Mouse (Mus musculus) hindbrain, embryonic 11.5 days (tissue): ENCODE measurements around the gene Gm20388. TPM values are rescaled to one million over a fixed set of nuclear protein-coding genes. Genes with fewer than 3 reads are reported as not detected.

Experiments
- ATAC-seq: fragments of 200-750 bp; cut with Nextera tagmentation; 2 replicates; pipeline ENCODE4 v1.8.0; 2017; ENCODE audit warnings: mild to moderate bottlenecking, moderate TSS enrichment, moderate library complexity; ENCODE audit not compliant: low FRiP score
- DNase-seq: peaks from one replicate; pipeline ENCODE4 v3.0.0-alpha.2; 2015; ENCODE audit warnings: low spot score
- H3K27ac ChIP-seq: fragments of 300-500 bp; sonication (generic); 2 replicates; pipeline ENCODE4 v1.5.1; 2014; ENCODE audit warnings: mild to moderate bottlenecking, low read depth, low read length
- H3K27me3 ChIP-seq: fragments of 300-500 bp; sonication (generic); 2 replicates; pipeline ENCODE4 v1.6.1; 2014; ENCODE audit warnings: mild to moderate bottlenecking, low read length, moderate library complexity, mixed read lengths; ENCODE audit not compliant: control insufficient read depth, insufficient read depth
- H3K36me3 ChIP-seq: fragments of 300-500 bp; sonication (generic); 2 replicates; pipeline ENCODE4 v1.6.1; 2014; ENCODE audit warnings: mild to moderate bottlenecking, low read length, moderate library complexity, mixed read lengths; ENCODE audit not compliant: control insufficient read depth, insufficient read depth
- H3K4me1 ChIP-seq: fragments of 300-500 bp; sonication (generic); replicated peaks from 2 replicates; pipeline ENCODE4 v1.6.1; 2014; ENCODE audit warnings: low read length, mixed read lengths; ENCODE audit not compliant: control insufficient read depth, insufficient read depth
- H3K4me2 ChIP-seq: fragments of 300-500 bp; sonication (generic); replicated peaks from 2 replicates; pipeline ENCODE4 v1.6.1; 2014; ENCODE audit warnings: mild to moderate bottlenecking, low read depth, low read length
- H3K4me3 ChIP-seq: fragments of 300-500 bp; sonication (generic); 2 replicates; pipeline ENCODE4 v1.5.1; 2014; ENCODE audit warnings: low read depth, low read length
- H3K9ac ChIP-seq: fragments of 300-500 bp; sonication (generic); 2 replicates; pipeline ENCODE4 v1.6.1; 2014; ENCODE audit warnings: low read depth, low read length
- H3K9me3 ChIP-seq: fragments of 300-500 bp; sonication (generic); 2 replicates; pipeline ENCODE4 v1.6.1; 2016; ENCODE audit warnings: low read length; ENCODE audit not compliant: control insufficient read depth
- WGBS: fragments of 180-500 bp; shearing (Covaris S2); extraction: QIAGEN DNeasy Blood & Tissue Kit; methylation state at CpG from one replicate; pipeline ENCODE4 v1.1.7; 2014; 5-methylcytosine and 5-hydroxymethylcytosine counted together
- polyA plus RNA-seq: library from polyadenylated mRNA; unstranded; fragments of >200 nt; fragmentation: Nextera tagmentation; extraction: Ambion mirVana; gene quantifications from 2 replicates; pipeline ENCODE4 v1.2.1, GENCODE M21; 2014

Gene Gm20388
- polyA plus RNA-seq, 1 experiment from 2014 or later, result 11.8 TPM

DNA sequence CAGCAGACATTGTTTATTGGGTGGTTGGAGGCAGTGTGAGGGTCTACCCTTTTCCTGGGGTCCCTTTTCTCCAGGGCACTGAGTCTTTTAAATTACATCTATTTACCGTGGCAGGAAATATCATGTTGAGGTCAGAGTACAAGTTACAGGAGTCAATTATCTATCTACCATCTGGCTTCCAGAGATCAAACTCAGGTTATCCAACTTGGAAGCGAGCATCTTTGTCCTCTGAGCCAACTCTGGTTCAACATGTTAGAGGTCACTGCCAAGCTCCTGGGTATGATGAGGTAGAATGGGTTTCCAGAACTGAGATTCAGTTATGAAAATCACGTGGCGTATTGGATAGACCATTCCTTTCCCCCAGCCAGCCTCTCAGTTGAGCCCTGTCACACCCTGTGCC is 2944.5 kb downstream of the Gm20388 start:
- Histone ChIP-seq H3K4me2 (no peak overlapping the region), H3K4me1 (peaks cover 11% of the 10 kb centered on the region), H3K36me3 (no peaks in the 10 kb centered on the region), H3K9me3 (no peaks in the 10 kb centered on the region), H3K9ac (no peak overlapping the region), H3K4me3 (no peak overlapping the region), H3K27ac (no peak overlapping the region), H3K27me3 (no peaks in the 10 kb centered on the region)
- DNase-seq (no peak), ATAC-seq (no peak)
- 82% methylated on average over 4 of the region's 4 CpGs for WGBS

DNA sequence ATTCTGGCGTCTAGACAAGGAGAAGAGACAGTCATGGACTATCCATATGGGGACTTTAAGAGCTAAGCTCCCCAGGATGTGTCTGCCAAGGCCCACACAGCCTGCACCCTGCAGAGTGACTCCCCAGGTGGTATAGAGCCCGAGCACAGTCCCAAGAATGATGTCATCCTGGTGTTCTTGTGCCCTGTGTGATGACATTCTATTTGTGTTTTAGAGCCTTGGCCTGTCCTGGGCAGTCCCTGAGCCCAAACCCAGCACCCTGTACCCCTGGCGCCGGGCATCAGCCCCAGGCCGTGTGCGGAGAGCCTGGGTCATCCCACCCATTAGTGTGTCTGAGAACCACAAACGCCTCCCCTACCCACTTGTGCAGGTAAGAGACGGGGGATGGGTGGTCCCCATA is 2945.6 kb downstream of the Gm20388 start:
- H3K36me3 ChIP-seq, result no peaks in the 10 kb centered on the region
- no peaks in the 10 kb centered on the region for H3K27me3 ChIP-seq

GRCm38 (mm10) chr8:122859843-122860242 is 2949.2 kb downstream of the Gm20388 start:
- Histone ChIP-seq H3K36me3 (no peaks in the 10 kb centered on the region), H3K9ac (no peak overlapping the region), H3K4me1 (no peaks in the 10 kb centered on the region), H3K4me2 (no peak overlapping the region), H3K27ac (no peak overlapping the region), H3K4me3 (no peak overlapping the region), H3K9me3 (no peaks in the 10 kb centered on the region), H3K27me3 (no peaks in the 10 kb centered on the region)
- 61% methylated on average over 13 of the region's 13 CpGs for WGBS
- ATAC-seq (no peak), DNase-seq (no peak)

More for the DNA sequence above, 2945.6 kb downstream of the Gm20388 start:
- Histone ChIP-seq H3K4me3 (no peak overlapping the region), H3K9ac (no peak overlapping the region), H3K27ac (no peak overlapping the region), H3K4me1 (peaks cover 11% of the 10 kb centered on the region), H3K9me3 (no peaks in the 10 kb centered on the region), H3K4me2 (no peak overlapping the region)
- ATAC-seq (no peak), DNase-seq (no peak)
- 84% methylated on average over 8 of the region's 8 CpGs for WGBS

- ATAC-seq (peak; percentile 35; the same call in 1 of the 2 replicates), DNase-seq (peak; percentile 24)
These were observed 2954.1 kb downstream of the Gm20388 start for GRCm38 (mm10) chr8:122864719-122865129.

DNA sequence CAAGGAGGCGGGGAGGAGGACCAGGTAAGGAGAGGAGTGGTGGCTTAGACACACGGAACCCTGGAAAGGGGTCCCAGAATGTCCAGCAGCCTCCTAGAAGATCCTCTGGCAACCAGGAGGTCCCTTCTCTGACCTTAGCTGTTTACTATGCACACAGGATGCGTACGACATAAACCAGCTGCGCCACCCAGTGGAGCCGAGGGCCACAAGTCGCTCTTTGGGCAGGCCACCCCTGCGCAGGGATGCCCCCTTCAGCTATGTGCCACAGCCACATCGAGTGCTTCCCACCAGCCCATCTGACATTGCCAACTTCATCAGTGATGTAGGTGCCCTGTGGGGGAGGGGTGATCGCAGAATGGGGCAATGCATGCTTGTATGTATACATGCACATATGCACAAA is 2954.8 kb downstream of the Gm20388 start:
- no peaks in the 10 kb centered on the region for H3K36me3 ChIP-seq
- peak overlapping the region; percentile 36; the same call in 1 of the 2 replicates for H3K4me2 ChIP-seq
- no peak overlapping the region for H3K4me3 ChIP-seq
- no peaks in the 10 kb centered on the region for H3K9me3 ChIP-seq
- DNase-seq (peak; percentile 34), ATAC-seq (0 out of 2 replicates have a peak, but pooled peaks have one; percentile 38)
- H3K4me1 ChIP-seq, result no peaks in the 10 kb centered on the region
- H3K27ac ChIP-seq, result no peak overlapping the region
- WGBS, result 60% methylated on average over 10 of the region's 10 CpGs
- H3K9ac ChIP-seq, result no peak overlapping the region
- H3K27me3 ChIP-seq, result no peaks in the 10 kb centered on the region

More at GRCm38 (mm10) chr8:122864719-122865129, 2954.1 kb downstream of the Gm20388 start:
- H3K4me3 ChIP-seq, result peak overlapping the region; percentile 14; the same call in 1 of the 2 replicates
- H3K4me1 ChIP-seq, result no peaks in the 10 kb centered on the region
- no peaks in the 10 kb centered on the region for H3K9me3 ChIP-seq
- 51% methylated on average over 26 of the region's 26 CpGs for WGBS
- H3K36me3 ChIP-seq, result no peaks in the 10 kb centered on the region
- H3K27me3 ChIP-seq, result no peaks in the 10 kb centered on the region
- H3K27ac ChIP-seq, result no peak overlapping the region
- peak overlapping the region; percentile 15; the same call in 1 of the 2 replicates for H3K9ac ChIP-seq
- peak overlapping the region; percentile 36 for H3K4me2 ChIP-seq

DNA sequence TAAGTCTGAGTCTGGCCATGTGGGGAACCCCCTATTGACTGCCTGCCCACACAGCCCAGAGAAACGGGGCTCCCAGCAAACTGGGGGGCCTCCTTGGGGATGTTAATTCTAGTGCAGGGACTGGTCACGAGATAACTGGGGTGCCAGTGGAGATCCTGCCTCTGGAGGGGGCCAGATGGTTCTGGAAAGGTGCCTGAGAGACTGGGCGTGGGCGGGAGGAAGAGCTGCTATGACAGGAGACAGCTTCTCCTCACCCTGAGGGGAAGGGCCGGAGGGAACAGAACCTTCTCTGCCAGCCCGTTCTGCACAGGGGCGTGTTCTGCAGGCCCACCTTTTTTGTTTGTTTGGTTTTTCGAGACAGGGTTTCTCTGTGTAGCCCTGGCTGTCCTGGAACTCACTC is 2955.6 kb downstream of the Gm20388 start:
- no peak for ATAC-seq
- no peak for DNase-seq
- H3K4me3 ChIP-seq, result no peak overlapping the region
- 80% methylated on average over 8 of the region's 8 CpGs for WGBS
- H3K4me1 ChIP-seq, result no peaks in the 10 kb centered on the region
- H3K36me3 ChIP-seq, result no peaks in the 10 kb centered on the region
- H3K9ac ChIP-seq, result no peak overlapping the region
- no peak overlapping the region for H3K27ac ChIP-seq
- H3K27me3 ChIP-seq, result no peaks in the 10 kb centered on the region
- H3K4me2 ChIP-seq, result no peak overlapping the region
- no peaks in the 10 kb centered on the region for H3K9me3 ChIP-seq

DNA sequence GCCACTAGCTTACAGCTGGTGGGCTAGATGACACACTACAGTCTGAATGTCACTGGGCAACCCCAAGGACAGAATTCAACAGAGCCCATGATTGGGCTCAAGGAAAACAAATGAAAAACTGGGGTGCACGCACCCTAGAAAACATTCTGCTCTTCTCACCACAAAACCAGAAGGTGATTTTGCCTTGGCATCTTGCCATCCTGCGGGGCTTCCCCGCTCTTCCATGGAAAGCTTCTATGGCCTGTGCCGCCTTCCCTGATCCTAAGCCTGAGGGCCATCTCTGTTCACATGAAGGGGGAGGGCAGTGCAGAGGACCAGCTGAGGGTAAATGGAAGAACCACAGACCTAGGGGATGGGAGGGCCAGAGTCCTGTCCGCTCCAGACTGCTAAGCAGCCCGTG is 2957.3 kb downstream of the Gm20388 start:
- Histone ChIP-seq H3K9me3 (no peaks in the 10 kb centered on the region), H3K4me1 (no peaks in the 10 kb centered on the region), H3K4me2 (no peak overlapping the region), H3K36me3 (no peaks in the 10 kb centered on the region), H3K9ac (no peak overlapping the region), H3K27me3 (no peaks in the 10 kb centered on the region), H3K27ac (no peak overlapping the region), H3K4me3 (no peak overlapping the region)
- DNase-seq (no peak), ATAC-seq (no peak)
- WGBS, result 86% methylated on average over 6 of the region's 6 CpGs

- Histone ChIP-seq H3K4me1 (no peaks in the 10 kb centered on the region), H3K4me3 (no peak overlapping the region), H3K27me3 (no peaks in the 10 kb centered on the region), H3K4me2 (peak overlapping the region; percentile 19; the same call in 1 of the 2 replicates), H3K27ac (no peak overlapping the region), H3K9me3 (no peaks in the 10 kb centered on the region), H3K9ac (no peak overlapping the region), H3K36me3 (no peaks in the 10 kb centered on the region)
- DNase-seq (peak; percentile 31), ATAC-seq (no peak)
- 14% methylated on average over 31 of the region's 31 CpGs for WGBS
These were observed 2959.8 kb downstream of the Gm20388 start for GRCm38 (mm10) chr8:122870377-122870863.

- no peak for DNase-seq
- H3K9me3 ChIP-seq, result no peaks in the 10 kb centered on the region
- H3K4me3 ChIP-seq, result no peak overlapping the region
- H3K27me3 ChIP-seq, result no peaks in the 10 kb centered on the region
- H3K4me1 ChIP-seq, result no peaks in the 10 kb centered on the region
- ATAC-seq, result no peak
- no peak overlapping the region for H3K4me2 ChIP-seq
- H3K9ac ChIP-seq, result no peak overlapping the region
- 72% methylated on average over 9 of the region's 9 CpGs for WGBS
- H3K36me3 ChIP-seq, result no peaks in the 10 kb centered on the region
- H3K27ac ChIP-seq, result no peak overlapping the region
These were observed 2961.0 kb downstream of the Gm20388 start for GRCm38 (mm10) chr8:122871663-122872062.
